Mouse (Mus musculus) retina, adult 2 months (tissue): ENCODE results near the gene Bfsp2.

Experiments used
- DNase-seq: peaks from one replicate; pipeline ENCODE4 v3.0.0-alpha.2; 2012; ENCODE audit warnings: low read depth, low spot score

Gene Bfsp2

DNA sequence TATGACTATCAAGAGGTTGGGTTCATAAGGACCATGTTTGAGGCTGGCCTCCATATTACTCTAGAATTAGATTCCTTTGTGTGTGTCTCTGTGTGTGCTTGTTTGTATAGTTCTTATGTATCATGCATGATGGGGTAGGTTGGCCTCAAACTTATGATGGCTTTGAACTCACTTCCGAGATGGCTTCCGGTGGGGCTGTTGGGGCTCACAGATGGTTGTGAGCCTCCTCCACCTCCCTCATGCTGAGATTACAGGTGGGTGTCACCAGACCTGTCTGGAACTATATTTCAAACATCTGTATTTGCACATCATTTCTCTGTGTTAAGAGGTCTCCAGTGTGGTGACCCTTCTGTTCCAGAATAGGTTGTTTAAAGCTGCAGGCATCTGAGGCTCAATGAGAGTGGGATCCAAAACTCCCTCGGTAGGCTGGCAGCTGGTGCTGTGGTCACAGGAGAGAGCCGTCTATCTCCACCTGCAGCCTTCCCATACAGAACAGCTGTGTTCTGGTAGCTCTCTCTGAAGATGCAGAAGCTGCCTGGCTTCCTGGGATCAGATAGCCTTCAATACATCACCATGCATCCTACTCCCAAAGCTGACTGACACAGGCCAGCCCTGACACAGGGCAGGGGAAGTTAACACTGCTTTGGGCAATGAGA lies 96.0 kb downstream of the Bfsp2 start:
- no peak for DNase-seq

DNA sequence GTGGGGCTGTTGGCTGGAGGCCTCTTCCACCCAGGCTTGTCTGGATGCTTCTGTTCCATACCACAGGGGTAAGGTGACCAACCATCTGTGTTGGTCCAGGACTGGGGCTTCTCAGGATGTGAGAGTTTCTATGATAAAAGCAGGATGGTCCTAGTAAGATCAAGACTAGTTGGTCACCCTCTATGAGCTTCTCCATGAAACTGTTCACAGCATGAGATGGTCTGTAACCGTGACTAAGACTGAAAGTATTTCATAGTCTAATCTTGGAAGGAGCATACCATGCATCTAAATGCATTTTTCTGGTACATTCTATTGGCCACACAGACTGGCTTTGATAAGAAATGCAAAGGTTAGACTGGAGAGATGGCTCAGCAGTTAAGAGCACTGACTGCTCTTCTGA lies 96.6 kb downstream of the Bfsp2 start:
- no peak for DNase-seq

DNA sequence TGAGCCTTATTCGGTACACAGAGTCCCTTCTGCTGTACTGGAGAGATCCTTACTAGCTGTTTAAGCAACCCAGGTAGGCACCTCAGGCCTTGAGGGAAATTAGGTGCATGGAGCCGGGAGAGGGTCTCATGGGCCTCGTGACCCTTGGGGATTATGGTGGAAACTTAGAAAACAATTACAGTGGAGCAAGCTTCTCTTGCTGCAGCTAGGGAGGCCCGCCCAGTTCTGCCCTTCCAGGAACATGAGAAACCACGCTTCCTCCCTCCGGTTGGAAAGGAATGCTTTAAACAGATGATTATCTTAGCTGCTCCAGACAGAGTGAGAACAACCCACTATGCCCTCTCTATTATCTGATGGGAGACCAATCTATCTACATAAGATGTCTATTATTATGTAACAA lies 97.2 kb downstream of the Bfsp2 start:
- DNase-seq: no peak

DNA sequence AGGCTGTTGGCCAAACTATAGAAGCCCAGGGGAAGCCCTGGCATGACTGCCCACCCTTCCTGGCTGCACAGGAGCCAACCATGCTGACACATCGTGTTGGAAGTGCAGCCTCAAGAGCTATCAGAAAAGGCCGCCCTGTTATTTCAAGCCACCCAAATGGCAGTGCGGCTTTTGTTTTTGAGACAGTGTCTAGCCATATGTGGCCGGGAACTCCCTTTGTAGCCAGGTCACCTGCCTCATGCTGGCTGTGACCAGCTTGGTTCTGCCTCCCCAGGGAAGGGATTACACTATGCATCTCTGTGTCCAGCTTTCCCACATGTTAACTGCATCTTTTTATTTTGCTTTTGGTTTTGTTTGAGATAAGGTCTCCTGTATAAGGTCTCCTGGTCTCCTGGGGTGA lies 99.7 kb downstream of the Bfsp2 start:
- no peak for DNase-seq

DNA sequence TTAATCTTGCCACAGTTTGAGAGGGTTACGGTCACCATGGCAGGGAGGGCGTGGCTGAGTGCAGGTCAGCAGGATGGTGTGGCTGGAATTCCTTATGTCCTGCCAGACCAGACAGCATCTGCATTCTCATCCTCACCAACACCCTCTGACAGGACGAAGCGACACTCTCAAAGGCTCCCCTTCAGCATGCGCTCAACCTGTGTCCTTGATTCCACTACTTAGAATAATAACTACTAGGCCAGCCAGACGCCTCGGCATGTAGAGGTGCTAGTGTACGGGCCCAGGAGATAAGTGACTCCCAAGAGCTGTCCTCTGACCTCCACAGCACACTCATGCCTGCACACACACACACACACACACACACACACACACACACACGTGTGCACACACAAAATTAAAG lies 101.0 kb downstream of the Bfsp2 start:
- no peak for DNase-seq

DNA sequence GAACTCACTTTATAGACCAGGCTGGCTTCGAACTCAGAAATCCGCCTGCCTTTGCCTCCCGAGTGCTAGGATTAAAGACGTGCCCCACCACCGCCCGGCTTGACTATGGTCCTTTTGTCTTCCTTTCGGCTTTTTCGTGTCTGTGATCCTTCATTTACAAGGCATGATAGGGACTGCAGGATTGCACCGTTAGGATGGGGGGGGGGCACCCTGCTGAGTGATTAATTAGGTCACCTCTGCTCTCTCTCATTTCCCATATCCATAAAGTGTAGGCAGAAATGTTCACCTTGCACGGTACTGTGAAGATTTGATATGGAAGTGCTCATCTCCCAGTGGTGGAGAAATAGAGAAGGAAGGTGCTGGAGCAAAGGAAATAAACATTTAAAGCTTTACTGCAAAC lies 101.5 kb downstream of the Bfsp2 start:
- DNase-seq: no peak

DNA sequence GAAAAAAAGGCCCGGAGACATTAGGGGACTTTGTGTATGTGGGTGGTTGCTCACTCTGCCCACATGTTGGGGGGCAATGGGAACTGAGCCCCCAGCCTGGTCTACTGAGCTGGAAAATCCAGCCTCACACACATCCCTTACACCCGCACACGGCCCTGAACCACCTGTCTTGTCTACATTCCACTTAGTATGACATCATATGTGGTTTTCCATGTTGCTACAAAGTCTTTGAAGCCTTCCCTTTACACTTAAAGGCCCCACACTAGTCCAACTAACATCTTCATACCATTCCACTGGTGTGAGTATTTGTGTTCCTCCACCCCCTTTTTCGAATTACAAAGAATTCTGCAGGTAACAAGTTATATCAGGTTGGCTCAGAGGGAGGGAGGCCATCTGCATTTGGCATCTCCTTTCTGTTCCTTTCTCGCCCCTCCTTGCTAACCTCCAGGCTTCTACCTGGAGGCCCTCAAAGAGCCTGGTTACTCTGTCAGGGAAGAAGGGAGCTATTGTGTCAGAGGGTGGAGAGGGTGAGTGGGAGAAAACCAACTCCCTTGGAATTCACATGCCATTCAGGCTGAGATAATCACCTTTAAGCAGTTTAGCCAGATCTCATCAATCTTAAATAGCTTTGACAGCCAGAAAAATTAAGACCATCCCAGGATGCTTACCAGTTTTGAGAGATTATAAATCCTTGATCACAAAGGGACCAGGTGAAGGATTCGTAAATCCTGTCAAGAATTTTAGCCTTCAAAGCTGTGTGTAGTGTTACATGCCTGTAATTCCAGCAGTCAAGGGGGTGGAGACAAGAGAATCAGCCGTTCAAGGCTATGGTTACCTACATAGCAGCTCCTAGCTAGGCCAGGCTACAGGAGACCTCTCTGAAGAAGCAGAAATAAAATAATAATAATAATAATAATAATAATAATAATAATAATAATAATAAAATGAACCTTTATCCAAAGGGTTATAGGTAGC lies 103.6 kb downstream of the Bfsp2 start:
- DNase-seq: no peak
